Mouse (Mus musculus) kidney, adult 2 months (tissue): ENCODE measurements at regions not wholly inside any gene's neighbourhood (a gene's known extent, or its start where the extent isn't known, plus 50 kb on each side); places are given as distances from the start of the nearest gene placed in this dataset.

Experiments
- CTCF ChIP-seq: fragments of 200-500 bp; conservative IDR thresholded peaks from 2 replicates; pipeline ENCODE4 v1.5.1; 2011; ENCODE audit warnings: low read depth, mild to moderate bottlenecking, control low read depth, low read length, moderate library complexity, mixed read lengths; ENCODE audit not compliant: insufficient read depth, insufficient read length
- POLR2A ChIP-seq: fragments of 200-500 bp; IDR thresholded peaks from one replicate; pipeline ENCODE4 v1.6.1; 2011; ENCODE audit warnings: low read depth, low read length, control low read depth

DNA sequence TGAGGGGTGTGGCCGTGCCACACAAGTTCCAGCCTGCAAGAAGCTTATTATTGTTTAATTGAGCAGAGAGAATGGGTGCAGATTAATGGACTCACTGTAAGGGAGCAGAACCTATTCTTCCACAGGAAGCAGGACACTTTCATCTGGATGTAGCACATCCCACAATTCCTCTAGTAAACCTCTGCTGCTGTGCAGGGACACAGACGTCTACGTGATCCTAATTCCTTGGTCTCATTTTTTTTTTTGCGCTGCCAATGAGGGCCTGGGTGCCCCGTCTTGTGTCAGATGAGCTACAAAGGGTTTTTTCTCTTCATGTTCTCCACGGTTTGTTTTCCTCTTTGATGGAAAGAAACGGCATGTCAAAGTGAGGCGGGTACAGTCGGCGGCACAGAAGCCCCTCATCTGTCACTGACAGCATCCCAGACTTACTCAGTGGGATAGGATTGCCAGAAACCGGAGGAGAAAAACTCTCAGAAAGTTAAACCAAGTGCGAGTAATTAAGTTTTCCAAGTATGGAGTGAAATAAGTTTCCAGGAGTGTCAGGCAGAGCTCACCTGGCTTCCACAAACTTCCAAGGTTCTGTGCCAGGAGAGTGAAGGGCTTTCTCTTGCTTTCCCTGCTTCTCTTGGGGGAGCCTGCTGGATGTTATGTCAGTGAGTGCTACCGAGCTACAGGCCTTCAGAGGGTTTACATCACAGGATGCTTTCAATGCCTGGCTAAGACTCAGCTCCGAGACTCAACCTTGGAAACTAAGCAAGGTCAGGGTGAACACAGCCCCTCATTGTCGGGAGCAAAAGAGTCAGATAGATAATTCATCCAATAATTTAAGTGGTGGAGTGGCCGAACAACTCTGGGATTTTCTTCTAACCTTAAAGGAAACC lies 221.1 kb downstream of the Ankrd50 start:
- TF ChIP-seq POLR2A (no peak), CTCF (no peak)
